Mouse (Mus musculus) embryo, embryonic 11 days (tissue): ENCODE data around the gene Nedd8.

Source experiments
- DNase-seq: peaks from one replicate; pipeline ENCODE4 v3.0.0-alpha.2; 2015

Gene Nedd8

DNA sequence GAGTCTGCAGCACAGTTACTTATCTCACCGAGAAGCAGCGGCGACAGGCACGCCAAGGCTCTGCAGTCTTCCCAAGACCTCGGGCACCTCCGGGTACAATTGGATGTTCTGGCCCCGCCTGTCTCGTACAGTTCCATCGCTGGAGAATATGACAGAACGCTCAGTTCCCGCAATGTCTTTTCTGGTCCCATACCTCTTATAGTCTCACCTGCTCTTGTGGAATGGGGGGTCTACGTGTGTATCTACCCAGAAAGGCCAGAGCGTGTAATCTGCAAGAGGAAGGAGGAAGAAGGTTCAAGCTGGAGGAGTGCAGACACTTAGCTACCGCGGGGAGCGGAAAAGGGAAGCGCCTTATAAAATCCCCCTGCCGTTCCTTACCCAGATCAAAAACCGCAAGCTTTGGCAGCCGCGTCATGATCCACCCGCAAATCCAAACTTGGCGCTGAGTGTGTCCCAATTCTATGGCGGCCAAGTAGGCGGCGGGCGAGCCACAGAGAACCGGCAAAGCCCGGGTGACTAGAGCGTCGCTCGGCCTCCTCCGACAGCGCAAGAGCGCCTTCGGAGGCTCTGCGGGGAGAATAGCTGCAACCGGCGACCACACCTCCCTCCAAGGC lies 11.9 kb downstream of the Nedd8 start, which contains the start of gene Mdp1:
Mdp1 (minus strand) TSS at position 549 of the 614 bp plus-strand sequence.
- DNase-seq = peak; percentile 95

DNA sequence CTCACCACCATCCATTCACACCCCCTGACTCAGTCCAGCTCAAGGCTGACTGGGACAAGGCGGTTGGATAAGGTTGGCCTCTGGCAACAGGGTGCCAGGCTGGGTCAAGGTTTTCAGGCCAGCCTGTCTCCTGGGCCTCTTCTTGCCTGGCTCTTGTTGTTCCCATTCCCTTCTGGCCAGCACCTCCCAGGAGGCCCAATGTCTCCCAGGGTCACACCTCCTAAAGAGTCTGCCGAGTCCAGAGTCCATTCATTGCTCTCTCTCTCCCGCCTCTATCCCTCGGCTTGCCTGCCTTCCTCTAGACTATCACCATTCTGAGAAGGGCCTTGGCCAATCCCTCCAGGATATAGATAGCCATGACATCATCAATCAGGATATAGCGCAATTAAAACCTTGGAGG lies 13.9 kb downstream of the Nedd8 start:
- no peak for DNase-seq

DNA sequence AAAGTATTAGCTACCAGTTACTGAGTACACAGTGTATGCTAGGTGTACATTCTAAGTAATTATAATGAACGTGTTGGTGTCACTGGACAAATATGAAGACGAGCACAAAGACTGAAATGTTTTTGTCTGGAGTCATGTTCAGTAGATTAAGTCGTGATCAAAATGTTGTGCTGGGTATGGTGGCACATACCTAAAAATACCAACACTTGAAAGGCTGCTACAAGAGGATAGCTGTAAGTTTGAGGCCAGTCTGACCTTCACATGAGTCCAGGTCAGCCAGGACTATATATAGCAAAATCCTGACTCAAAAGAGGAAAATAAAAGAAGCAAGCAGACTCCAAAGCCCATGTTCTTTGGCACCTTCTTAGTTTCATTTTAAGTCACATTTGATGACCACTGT lies 15.0 kb downstream of the Nedd8 start:
- DNase-seq = no peak

DNA sequence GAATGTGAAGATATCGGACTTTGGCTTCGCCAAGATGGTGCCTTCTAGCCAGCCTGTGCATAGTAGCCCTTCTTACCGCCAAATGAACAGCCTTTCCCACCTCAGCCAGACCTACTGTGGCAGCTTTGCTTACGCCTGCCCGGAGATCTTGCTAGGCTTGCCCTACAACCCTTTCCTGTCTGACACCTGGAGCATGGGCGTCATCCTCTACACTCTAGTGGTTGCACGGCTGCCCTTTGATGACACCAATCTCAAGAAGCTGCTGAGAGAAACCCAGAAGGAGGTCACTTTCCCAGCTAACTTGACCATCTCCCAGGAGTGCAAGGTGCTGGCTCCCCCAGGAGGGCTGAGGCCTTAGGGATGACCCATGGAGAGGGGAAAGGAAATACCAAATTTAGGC lies 20.4 kb downstream of the Nedd8 start:
- DNase-seq = no peak

DNA sequence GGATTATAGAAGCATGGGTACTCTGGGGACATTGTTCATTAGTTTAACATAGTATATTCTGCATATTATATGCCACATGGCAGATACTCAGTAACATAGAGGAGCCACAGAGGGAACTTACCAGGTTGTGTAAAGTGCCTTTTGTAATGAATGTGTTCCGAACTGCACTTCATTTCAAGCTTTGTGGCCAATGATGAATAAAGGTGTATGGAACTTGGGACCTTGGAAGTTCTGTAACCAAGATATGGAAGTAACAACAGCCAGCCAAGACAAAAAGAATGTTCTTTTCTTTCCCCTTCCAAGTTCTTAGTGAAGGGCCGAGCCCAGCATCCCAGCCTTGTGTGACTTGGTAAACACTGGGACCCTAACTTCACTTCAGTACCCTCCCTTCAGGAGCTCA lies 22.0 kb downstream of the Nedd8 start, which contains the start of gene Tssk4:
Tssk4 (plus strand) TSS at position 301 of the 400 bp plus-strand sequence.
- no peak for DNase-seq

DNA sequence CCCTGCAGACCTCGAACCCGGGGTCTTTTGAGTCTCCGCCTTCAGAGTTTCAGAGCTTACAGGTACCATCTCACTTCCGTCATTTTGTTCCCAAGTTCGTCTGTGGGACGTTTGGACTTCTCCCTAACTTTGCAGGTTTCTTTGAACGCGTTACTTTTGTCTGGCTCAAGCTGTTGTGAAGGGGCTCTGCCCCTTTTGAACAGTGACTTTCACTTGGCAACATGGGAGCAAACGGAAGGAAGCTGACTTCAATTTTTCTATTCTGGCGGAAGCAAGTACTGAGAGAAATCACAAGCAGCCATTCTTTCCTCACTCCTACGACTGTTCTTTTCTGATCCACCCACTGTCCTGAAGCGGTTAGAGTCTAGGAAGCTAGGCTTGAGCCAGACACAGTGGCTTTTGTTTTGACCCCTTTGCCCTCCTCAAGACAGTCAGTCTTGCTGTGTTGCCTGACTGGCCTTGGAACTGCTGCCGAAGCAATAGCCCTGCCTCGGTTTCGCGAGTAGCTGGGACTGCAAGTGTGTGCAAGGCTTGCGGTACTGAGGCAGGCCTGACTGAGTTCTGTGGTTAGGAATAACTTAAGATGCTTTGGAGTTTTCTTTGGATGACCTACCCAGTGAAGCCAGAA lies 27.5 kb downstream of the Nedd8 start:
- peak; percentile 22 for DNase-seq

DNA sequence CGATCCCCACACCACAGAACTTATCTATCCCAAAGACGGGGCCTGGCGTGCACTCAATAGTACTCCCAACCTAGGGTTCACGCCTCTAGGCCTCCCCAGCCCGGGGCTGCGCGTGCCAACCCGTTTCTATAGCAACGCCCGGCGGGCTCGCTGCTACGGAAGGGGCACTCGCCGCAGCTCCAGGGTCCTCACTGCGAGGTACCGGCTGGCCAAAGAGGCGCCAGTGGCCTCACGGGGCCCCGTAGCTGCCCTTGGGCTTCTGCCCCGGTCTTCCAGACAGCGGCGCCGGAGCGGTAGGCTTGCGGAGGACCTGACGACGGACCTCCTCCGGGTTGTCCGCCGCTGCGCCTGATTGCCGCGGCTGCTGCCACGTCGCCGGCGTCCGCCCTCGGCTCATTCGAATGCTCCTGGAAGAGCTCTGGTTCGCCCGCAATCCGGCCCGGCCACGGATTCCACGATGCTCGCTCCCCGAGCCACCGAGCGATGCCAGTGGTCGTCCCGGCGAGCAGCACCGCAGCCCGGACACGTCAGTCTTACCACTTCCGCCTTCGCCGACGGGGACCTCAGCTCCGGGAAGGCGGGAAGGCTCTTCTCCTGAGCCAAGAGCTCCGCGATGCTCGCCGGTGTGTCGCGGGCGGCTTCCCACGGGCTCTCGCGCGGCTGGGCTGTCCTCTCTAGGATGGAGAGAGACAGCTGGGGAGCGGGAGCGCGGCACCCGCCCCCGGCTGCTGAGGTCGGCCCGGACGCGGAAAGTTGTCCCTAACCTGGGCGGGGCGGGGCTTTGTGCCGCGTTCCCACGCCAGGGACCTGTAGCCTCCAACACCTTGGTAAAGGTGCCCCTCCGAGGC lies 28.6 kb downstream of the Nedd8 start, which contains the start of gene Tm9sf1:
Tm9sf1 (minus strand) TSS at position 747 of the 848 bp plus-strand sequence.
- peak; percentile 92 for DNase-seq

DNA sequence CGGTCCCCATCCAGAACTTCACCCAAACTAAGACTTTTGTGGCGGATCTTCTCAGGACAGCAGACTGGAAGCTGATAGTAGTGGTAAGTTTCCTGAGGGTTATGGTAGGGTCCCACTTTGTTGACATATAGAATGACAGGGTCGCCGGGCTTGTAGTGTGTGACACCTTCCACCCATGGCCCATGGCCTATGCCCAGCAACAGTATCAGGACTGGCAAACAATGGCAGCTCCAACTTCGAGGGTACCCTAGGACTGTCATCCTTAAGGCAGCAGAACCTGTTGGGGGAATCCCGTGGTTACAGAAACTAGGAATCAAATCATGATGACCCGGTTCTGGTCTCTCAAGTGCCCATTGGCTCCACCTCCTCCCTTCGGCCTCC lies 29.3 kb downstream of the Nedd8 start:
- DNase-seq = no peak

DNA sequence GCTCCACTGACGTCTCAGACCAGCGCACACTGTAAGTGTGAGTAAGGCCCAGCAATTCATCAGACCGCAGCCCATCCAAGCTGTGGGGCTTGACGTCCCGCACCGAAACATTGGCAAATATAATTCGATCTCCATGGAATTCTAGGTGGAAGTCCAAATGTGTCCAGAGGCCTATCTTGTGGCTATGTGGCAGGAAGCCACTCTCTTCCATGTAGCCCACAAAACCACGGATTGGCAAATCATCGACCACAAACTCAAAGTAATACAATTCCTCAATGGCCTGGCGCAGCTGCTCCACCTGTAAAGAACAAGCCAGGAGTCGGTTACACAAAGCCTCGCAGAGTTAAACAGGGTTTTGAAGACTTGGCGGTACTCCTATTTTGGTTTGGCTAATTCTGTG lies 30.6 kb downstream of the Nedd8 start:
- DNase-seq = no peak

DNA sequence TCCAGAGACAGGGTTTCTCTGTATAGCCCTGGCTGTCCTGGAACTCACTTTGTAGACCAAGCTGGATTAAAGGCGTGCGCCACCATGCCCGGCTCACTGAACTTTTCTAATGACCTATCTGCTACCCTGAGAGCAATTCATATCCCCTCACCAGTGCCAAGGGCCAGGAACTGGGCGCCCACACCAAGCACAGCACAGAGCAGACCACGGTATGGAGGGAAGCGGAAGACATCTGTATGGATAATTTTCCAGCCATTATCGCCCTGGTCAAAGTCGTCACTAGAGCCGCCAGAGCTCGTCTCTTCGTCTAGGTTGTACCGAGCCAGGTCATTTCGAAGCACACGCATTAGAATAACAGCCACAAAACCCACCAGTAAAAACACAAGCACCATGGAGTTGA lies 31.1 kb downstream of the Nedd8 start:
- no peak for DNase-seq

DNA sequence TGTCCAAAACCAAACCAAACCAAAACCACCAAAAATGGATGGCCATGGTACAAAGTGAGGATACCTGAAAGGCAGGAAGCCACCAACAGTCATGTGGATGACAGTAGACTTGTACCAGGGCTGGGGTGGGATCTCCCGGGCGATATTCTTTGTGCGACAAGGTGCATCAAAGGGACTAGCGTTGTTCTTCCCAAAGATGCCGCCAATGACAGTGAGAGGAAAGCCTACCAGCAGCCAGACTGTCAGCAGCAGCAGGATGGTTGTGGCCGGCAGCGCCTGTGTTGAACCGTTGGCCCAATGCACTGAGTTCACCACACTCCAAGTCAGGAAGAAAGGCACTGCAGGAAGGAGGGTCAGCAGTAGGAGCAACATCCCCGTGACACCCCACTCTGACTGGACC lies 34.1 kb downstream of the Nedd8 start, which contains the start of gene Gm49378:
Gm49378 (minus strand) TSS at position 101 of the 400 bp plus-strand sequence.
- no peak for DNase-seq

DNA sequence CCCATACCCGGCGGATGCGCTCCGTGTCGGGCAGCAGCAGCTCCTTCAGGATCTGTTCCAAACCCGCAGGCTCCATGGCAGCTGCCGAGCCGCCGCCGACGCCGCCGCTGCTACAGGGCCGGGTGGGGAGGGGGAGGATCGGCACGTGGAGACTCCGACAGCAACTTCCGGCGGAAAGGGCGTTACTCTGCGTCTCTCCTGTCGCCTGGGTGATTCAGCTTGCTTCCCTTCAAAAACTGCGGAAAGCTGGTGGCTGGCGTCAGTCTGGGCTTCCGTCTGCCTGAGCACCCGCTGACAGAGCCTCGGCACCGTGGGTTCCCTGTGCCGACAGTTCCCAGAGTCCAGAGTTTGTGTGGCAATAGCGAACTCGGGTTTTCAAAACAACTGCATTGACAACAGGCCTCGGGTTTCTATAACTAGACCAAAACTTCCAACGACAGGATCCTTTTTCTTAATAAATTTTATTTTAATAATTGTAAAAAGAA lies 36.4 kb downstream of the Nedd8 start, which contains the start of gene Ipo4:
Ipo4 (minus strand) TSS at position 435 of the 485 bp plus-strand sequence.
- DNase-seq = peak; percentile 95

DNA sequence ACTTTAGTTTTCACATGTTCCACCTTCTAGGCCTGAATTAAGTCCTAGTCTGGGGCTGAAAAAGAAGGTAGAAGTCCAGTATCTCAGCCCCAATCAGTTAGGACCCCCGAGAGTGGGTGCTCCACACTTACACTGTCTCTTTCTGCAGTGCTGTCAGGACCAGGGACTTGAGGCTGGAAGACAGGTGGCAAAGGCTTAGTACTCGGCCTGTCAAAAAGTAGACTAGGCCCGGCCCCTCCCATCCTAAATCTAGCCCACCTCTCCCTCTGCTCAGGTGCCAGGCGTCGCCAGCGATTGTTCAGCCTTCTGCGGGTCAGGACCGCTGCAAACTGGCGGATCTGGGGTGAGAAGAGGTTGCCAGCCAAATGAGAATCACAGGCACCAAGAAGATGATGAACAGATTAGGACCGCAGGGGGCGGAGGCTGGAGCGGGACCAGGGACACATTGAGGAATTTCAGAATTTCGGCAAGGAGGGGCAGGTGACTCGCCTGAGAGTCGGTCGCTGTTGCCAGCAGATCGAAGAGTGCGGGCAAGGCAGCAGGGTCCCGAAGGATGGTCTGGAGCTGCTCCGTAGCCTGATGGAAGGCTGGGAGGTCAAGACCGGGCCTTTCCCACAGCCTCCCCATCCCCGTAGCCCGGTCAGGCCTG lies 36.9 kb downstream of the Nedd8 start:
- DNase-seq = no peak

DNA sequence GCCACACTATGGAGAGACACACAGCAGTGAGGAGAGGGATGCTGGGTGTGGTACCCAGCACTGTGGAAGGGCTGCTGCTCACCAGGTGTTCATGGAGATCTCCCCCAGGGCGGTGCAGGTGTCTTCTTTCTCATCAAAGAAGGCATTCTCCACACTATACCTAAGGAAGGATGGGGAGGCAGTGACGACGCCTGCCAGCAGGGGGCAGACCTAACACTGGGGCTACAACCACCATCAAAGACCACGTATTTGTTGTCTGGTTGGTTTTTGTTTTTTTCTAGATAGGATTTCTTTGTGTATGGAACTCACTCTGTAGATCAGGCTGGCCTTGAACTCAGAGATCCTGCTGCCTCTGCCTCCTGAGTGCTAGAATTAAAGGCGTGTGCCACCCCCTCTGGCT lies 42.6 kb downstream of the Nedd8 start:
- DNase-seq = peak; percentile 31

DNA sequence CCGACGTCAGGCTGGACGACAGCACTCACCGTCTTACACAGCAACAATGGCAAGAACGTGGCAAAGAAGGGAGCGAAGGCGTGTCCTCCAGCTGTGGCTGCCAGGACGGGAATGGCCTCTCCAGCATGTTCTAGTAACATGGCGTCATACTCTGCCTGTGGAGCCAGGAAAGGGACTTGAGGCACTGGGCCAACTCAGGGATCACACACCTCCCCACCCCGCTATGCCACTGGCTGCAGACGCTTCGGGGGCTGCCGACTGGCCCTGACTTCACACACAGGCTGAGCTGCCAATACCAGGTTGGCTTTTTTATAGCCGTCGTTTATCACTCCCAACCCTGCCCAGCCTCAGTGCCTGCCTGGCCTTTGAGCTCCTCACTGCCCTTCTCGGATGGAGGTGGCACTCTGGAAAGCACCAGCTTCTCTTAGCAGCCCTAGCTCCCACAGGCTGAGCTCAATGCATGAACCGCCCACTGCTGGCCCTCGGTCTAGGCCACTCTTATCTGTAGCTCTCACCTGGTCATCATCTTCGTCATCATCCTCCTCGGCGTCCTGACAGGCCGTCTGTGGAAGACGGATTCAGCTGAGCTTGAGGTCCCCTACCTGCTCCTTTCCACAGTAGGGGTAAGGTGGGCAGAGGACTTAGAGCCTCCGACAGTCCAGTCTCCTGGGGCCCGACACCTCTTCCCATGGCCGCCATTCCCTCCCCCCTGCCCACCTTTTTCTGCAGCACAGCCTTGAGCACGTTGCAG lies 43.7 kb downstream of the Nedd8 start:
- DNase-seq = no peak

DNA sequence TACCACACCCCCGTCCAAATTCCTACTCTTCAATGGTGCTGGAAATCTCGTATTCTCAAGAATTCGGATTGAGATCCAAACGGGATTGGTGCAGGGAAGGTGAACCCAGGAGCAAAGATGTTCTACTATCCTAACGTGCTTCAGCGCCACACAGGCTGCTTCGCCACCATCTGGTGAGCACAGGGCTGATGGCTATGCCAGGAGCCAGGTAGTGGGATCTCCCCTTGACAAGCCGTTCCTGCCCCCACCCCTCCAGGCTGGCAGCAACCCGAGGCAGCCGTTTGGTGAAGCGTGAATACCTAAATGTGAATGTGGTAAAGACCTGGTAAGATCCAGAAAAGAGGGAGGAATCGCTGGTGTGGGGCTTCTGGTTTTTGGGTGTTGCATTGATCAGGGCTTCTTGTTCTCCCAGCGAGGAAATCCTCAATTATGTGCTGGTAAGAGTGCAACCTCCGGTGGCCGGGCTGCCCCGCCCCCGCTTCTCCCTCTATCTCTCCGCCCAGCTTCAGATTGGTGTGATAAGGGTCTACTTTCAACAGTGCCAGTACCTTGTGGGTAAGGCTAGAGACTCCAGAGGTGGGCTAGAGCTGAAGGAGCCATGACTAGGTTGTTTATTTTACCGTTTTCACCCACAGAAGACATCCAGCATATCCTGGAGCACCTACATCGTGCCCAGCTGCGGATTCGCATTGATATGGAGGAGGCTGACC lies 53.3 kb downstream of the Nedd8 start:
- no peak for DNase-seq

DNA sequence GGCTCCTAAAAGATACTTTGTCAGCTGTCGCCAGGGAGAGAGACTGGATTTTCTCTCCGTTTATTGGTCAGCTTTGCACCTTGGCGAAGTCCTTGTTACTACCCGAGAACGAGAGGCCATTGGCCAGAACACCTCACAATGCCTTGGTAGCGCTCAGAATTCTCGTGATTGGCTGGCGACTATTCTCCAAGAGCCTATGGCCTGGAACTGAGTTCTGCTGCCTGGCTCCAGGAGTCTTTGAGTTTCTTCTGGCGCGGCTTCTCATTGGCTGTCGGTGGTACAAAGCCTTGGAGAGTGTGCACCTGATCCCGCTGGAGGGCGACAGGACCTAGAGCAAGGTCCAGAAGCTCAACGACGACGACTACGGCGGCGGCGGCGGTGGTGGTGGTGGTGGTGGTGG lies 54.1 kb downstream of the Nedd8 start, which contains the start of gene Rec8:
Rec8 (plus strand) TSS at position 216 of the 400 bp plus-strand sequence.
- peak; percentile 79 for DNase-seq

DNA sequence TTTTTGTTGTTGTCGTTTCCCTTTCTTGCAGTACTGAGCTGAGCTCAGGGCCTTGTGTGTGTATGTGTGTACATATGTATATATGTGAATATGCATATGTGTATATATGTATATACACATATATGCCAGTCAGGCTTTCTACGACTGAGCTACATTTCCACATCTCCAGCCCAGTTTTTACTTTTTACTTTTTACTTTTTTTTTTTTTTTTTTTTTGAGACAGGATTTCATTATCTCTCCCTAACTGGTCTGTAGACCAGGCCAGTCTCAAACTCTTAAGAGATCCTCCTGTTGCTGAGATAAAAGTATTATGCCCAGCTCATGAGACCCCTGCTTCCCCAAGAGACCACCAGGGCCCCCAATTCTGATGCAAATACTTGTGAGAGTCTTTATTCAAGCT lies 55.1 kb downstream of the Nedd8 start:
- DNase-seq = no peak

DNA sequence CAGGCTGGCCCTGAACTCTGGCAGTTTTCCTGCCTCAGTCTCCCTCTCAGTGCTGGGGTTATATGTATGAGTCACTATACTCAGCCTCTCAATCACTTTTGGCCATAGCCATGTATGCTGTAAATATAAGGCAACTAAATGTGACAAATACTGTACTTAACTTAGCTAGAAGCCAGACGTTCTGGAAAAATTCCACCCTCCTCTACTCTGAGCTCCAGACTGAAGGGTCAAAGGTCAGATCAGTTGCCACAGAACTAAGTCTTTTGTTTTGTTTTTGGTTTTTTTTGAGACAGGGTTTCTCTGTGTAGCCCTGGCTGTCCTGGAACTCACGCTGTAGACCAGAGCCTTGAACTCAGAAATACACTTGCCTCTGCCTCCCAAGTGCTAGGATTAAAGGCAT lies 56.0 kb downstream of the Nedd8 start:
- no peak for DNase-seq

DNA sequence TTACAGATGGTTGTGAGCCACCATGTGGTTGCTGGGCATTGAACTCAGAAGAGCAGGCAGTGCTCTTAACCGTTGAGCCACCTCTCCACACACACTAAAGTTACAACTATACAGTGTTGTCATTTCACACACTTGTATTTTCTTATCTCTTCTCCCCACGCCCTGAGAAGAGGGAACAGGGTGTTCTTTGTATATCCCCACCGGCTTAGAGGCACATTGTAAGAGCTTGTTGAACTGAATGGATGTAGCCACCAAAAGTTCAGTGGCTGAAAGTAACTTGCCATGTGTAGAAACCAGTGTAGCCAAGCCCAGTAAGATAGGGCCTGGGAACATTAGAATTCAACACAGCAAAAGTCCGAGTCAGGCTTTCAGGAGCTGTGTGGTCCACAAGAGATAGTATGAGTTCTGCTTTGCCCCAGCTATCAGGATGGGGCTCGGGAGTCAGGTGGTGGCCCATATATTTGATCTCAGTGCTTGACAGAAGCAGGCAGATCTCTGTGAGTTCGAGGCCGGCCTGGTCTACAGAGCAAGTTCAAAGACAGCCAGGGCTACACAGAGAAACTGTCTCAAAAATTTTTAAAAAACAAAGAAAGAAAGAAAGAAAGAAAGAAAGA lies 57.3 kb downstream of the Nedd8 start:
- DNase-seq = no peak

DNA sequence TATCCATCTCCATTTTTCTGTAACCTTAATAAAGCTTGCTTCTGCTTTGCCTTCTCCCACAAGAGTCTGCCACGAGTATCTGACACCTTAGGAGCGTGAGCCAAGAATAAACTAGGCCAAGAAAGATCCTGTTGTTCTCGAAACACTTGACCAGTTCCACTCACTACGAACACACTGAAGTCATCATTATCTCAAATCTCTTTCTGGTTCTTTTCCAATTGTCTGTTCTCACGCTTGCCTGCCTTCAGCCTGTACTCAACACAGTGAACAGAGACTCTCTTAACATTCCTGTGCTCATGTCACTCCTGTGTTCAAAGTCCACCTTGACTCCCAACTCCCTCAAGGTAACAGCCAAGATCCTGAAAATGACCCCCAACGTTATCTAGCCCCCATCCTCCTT lies 58.6 kb downstream of the Nedd8 start:
- no peak for DNase-seq
